ENCODE assay signal across 10 mouse cellular contexts in the genomic region with DNA sequence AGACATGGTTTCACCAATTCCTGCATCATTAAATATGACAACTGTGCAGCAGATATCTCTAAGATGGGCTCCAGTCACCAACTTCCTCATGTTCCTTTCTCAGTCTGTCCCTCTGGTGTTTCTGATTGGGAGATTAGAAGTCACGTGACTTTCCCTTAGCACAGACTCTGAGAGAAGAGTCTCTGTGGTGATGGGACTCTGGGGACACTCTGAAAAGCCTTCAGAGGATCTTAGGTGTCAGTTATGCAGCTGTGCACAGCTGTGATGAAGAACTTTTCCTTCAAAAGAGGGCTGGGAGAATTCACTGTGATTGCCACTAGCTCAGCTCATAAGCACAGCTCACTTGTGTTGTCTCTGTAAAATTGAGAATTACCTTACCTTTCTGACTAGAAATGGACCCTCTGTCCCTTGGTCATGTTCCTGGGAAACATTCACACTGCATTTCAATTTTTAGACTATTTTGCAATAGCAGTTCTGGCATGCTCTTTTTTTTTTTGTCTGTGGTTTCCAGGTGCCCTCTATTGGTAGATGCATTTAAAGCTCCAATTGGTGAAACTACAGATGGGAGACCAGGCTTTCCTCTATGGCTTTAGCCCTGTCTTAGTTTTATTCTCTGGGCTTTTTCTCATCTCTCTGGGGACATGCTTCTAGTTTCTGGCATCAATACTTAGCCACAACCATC. TPM values are rescaled to one million over a fixed set of nuclear protein-coding genes. Genes with fewer than 3 reads are reported as not detected.
DNase-seq lines count a peak whose midpoint lies in the region; ATAC-seq and TF ChIP-seq lines count a peak whose summit lies in the region.
"Had no signal": no experiment of that assay in that cellular context is flagged by ENCODE, and none has a peak within 500 bp of the region (broad histone marks: within the 10 kb centered on the region; RNA-seq: fewer than 3 reads in every experiment).

No protein-coding gene starts in this region.

- TF ChIP-seq CTCF in CH12.LX (conservative IDR thresholded peaks at IDR 0.05 in 1 of 2, IDR thresholded peaks at IDR 0.05 in 1 of 2; ENCODE audit: low read depth in 2 of 2, low read length in 2 of 2), result peak in 1 of 2 experiments; percentile 78; a peak in 2 of 4 replicates

- H3K79me2 ChIP-seq in CH12.LX (replicated peaks; ENCODE audit: control insufficient read depth, extremely low read depth, insufficient read depth, poor library complexity, severe bottlenecking), result no peaks in the 10 kb centered on the region

- peak; percentile 14 for DNase-seq in kidney, adult 18-20 months
- DNase-seq in kidney, postnatal 25 days, result no peak
- DNase-seq in 416B (ENCODE audit: low read depth), result peak; percentile 77
- peak; percentile 83 for DNase-seq in CH12.LX (ENCODE audit: extremely low read depth)
- DNase-seq in heart, postnatal 36 days, result peak; percentile 2 to 18
- DNase-seq in urinary bladder, adult 18-20 months (ENCODE audit: low spot score in 2 of 2), result no peak
- no peak for DNase-seq in gastrocnemius, postnatal 10 days

- no peak for TF ChIP-seq POLR2A in CH12.LX (IDR thresholded peaks at IDR 0.05; ENCODE audit: low read depth, low read length)

- dilution Hi-C loops in CH12.LX (cut with MboI; ENCODE audit: extremely low pct_ligation_motif_present, extremely low pct_unique_long_range_greater_than_20kb, low sequenced_read_pairs), result no loop called here

- TF ChIP-seq EP300 in CH12.LX (IDR thresholded peaks at IDR 0.05; ENCODE audit: low read length), result no peak

- intact Hi-C loops in heart, postnatal 36 days (cut with DNase I), result loop anchor here (2.0 to 10.0 kb wide), 4 partner anchors 116 to 649 kb away; a partner anchor contains a TSS

- peak overlapping the region; percentile 7 for H3K4me2 ChIP-seq in CH12.LX (ENCODE audit: insufficient read depth, low read depth, poor library complexity, severe bottlenecking)
- H3K4me2 ChIP-seq: embryonic facial prominence, embryonic 15.5 days; liver, embryonic 15.5 days had no signal

- TF ChIP-seq RAD21 in CH12.LX (IDR thresholded peaks at IDR 0.05; ENCODE audit: low read depth, low read length), result peak; percentile 86

- no peak for ATAC-seq in erythroid progenitor cell, adult 5-6 weeks (replicated peaks; ENCODE audit: low FRiP score, poor library complexity, severe bottlenecking)

- no peaks in the 10 kb centered on the region for H3K36me3 ChIP-seq in CH12.LX (replicated peaks in 1 of 2; ENCODE audit: control insufficient read depth in 1 of 2, insufficient read depth in 1 of 2, low read length in 1 of 2)
- H3K36me3 ChIP-seq: embryonic facial prominence, embryonic 15.5 days; liver, embryonic 15.5 days had no signal

- H3K27ac ChIP-seq in CH12.LX (ENCODE audit: insufficient read depth, low read depth), result no peak overlapping the region
- H3K27ac ChIP-seq: embryonic facial prominence, embryonic 15.5 days; liver, embryonic 15.5 days had no signal

- no peaks in the 10 kb centered on the region for H3K9me3 ChIP-seq in CH12.LX (replicated peaks; ENCODE audit: low read length)
- H3K9me3 ChIP-seq: embryonic facial prominence, embryonic 15.5 days; liver, embryonic 15.5 days had no signal

- H3K4me1 ChIP-seq in CH12.LX (ENCODE audit: control insufficient read depth in 1 of 2, insufficient read depth in 2 of 2), result peaks cover 0 to 13% of the 10 kb centered on the region in 2 experiments; a peak in 2 of 4 replicates
- H3K4me1 ChIP-seq: embryonic facial prominence, embryonic 15.5 days; liver, embryonic 15.5 days had no signal

- H3K27me3 ChIP-seq in CH12.LX (replicated peaks), result peaks cover 4% of the 10 kb centered on the region
- H3K27me3 ChIP-seq: embryonic facial prominence, embryonic 15.5 days; liver, embryonic 15.5 days had no signal

- no peak overlapping the region for H3K9ac ChIP-seq in CH12.LX (ENCODE audit: insufficient read depth, low read depth)
- H3K9ac ChIP-seq: embryonic facial prominence, embryonic 15.5 days; liver, embryonic 15.5 days had no signal

- in situ Hi-C loops in CH12.LX (cut with MboI; ENCODE audit: low pct_ligation_motif_present, low pct_unique_long_range_greater_than_20kb, low sequenced_read_pairs), result no loop called here

- no peak overlapping the region for H3K4me3 ChIP-seq in CH12.LX (replicated peaks in 1 of 3; ENCODE audit: low read depth in 2 of 3, low read length in 2 of 3, poor library complexity in 1 of 3)
- H3K4me3 ChIP-seq: embryonic facial prominence, embryonic 15.5 days; liver, embryonic 15.5 days had no signal

TF ChIP-seq in CH12.LX, 34 proteins besides CTCF, POLR2A, EP300 and RAD21:
- TF ChIP-seq HCFC1 (IDR thresholded peaks at IDR 0.05; ENCODE audit: low read depth, low read length) (no peak), ELF1 (IDR thresholded peaks at IDR 0.05; ENCODE audit: low read depth, low read length) (peak; percentile 40; the same call in 1 of the 2 replicates), ZMIZ1 (IDR thresholded peaks at IDR 0.05; ENCODE audit: low read depth, low read length) (no peak), MXI1 (IDR thresholded peaks at IDR 0.05; ENCODE audit: low read depth, low read length) (peak; percentile 58; the same call in 1 of the 2 replicates), PAX5 (IDR thresholded peaks at IDR 0.05; ENCODE audit: low read length) (no peak), MAX (IDR thresholded peaks at IDR 0.05; ENCODE audit: low read length) (peak; percentile 26; the same call in 1 of the 2 replicates), USF2 (conservative IDR thresholded peaks at IDR 0.05; ENCODE audit: low read depth, low read length) (peak; percentile 94), USF1 (IDR thresholded peaks at IDR 0.05; ENCODE audit: low read depth, low read length) (peak; percentile 88), BHLHE40 (IDR thresholded peaks at IDR 0.05; ENCODE audit: low read depth, low read length) (peak; percentile 53; the same call in 1 of the 2 replicates), MYC (IDR thresholded peaks at IDR 0.05; ENCODE audit: low read depth, low read length) (peak; percentile 65; the same call in 1 of the 2 replicates), RCOR1 (conservative IDR thresholded peaks at IDR 0.05; ENCODE audit: low read depth, low read length) (no peak), ZNF384 (IDR thresholded peaks at IDR 0.05; ENCODE audit: low read depth, low read length) (peak; percentile 80), SMC3 (IDR thresholded peaks at IDR 0.05; ENCODE audit: low read depth, low read length) (peak; percentile 58), CHD2 (IDR thresholded peaks at IDR 0.05; ENCODE audit: low read length) (0 out of 2 replicates have a peak, but pooled peaks have one; percentile 12)

RNA-seq across cellular contexts. Expression of a gene that starts 56.4 kb away (rescaled TPM):
- total RNA-seq in CH12.LX (2012; rRNA removed), result 6.2 and 16.7 TPM in 2 replicates
- 20.8 and 23.1 TPM in 2 replicates for total RNA-seq in CH12.LX (2014; rRNA removed)
- polyA plus RNA-seq in CH12.LX (2012; ENCODE audit: insufficient read length, low read depth), result 5.8 and 6.2 TPM in 2 replicates
- 10 to 100 TPM; 19.2 to 20.8 TPM for total RNA-seq in heart, postnatal 36 days (2021)
- total RNA-seq in gastrocnemius, postnatal 10 days (2021), result 10 to 100 TPM; 16.9 to 18.2 TPM
- 17.3 and 34.4 TPM in 2 replicates for total RNA-seq in erythroid progenitor cell, adult 5-6 weeks (2015; ENCODE audit: low replicate concordance)
- 21.1 and 27.2 TPM in 2 replicates for total RNA-seq in erythroid progenitor cell, adult 5-6 weeks (2017; ENCODE audit: low replicate concordance)

Comparison
In these comparisons a context has a peak if more than half of its experiments do, and no peak if none do; other contexts are left out.
1. DNase-seq: peak in kidney, adult 18-20 months (single experiment), 416B (single experiment), CH12.LX (single experiment) and heart, postnatal 36 days (2 of 2); none in kidney, postnatal 25 days (0 of 2), urinary bladder, adult 18-20 months (0 of 2) and gastrocnemius, postnatal 10 days (single experiment).